Mouse (Mus musculus) ES-Bruce4 (cell line): ENCODE measurements around the gene Tcf7l2. TPM values are rescaled to one million over a fixed set of nuclear protein-coding genes. Genes with fewer than 3 reads are reported as not detected.

Experiments
- H3K27ac ChIP-seq: 2 replicates; pipeline ENCODE4 v1.5.1; 2012; ENCODE audit warnings: low read length, inconsistent platforms; ENCODE audit not compliant: insufficient read depth
- H3K27me3 ChIP-seq: 2 replicates; pipeline ENCODE4 v1.6.1; 2012; ENCODE audit warnings: mild to moderate bottlenecking, low read length, inconsistent platforms; ENCODE audit not compliant: control insufficient read depth, poor library complexity, insufficient read depth, severe bottlenecking
- H3K36me3 ChIP-seq: 2 replicates; pipeline ENCODE4 v1.6.1; 2012; ENCODE audit warnings: inconsistent platforms, mild to moderate bottlenecking, low read length, moderate library complexity; ENCODE audit not compliant: control insufficient read depth, poor library complexity, insufficient read depth, severe bottlenecking
- H3K4me1 ChIP-seq: one replicate; pipeline ENCODE4 v1.8.1; 2011; ENCODE audit warnings: low read length; ENCODE audit not compliant: control insufficient read depth, insufficient read depth
- H3K4me3 ChIP-seq: 2 replicates; pipeline ENCODE4 v1.5.1; 2011; ENCODE audit warnings: low read depth, mild to moderate bottlenecking, low read length
- H3K9ac ChIP-seq: 2 replicates; pipeline ENCODE4 v1.6.1; 2012; ENCODE audit warnings: low read depth, mild to moderate bottlenecking, inconsistent platforms; ENCODE audit not compliant: poor library complexity, severe bottlenecking
- H3K9me3 ChIP-seq: replicated peaks from 2 replicates; pipeline ENCODE4 v1.6.1; 2012; ENCODE audit warnings: mild to moderate bottlenecking, low read length, inconsistent platforms; ENCODE audit not compliant: control insufficient read depth, poor library complexity, insufficient read depth, severe bottlenecking
- CTCF ChIP-seq: IDR thresholded peaks from one replicate; pipeline ENCODE4 v1.8.1; 2011; ENCODE audit warnings: low read depth, low read length
- EP300 ChIP-seq: IDR thresholded peaks from 2 replicates; pipeline ENCODE4 v1.6.1; 2011; ENCODE audit warnings: low read depth, low read length; ENCODE audit not compliant: insufficient read depth
- POLR2A ChIP-seq: IDR thresholded peaks from one replicate; pipeline ENCODE4 v1.8.1; 2011; ENCODE audit warnings: low read length; ENCODE audit not compliant: insufficient read depth
- polyA plus RNA-seq: library from polyadenylated mRNA; stranded (reverse); fragments of >200 nt; gene quantifications from 2 replicates; pipeline ENCODE4 v1.2.4, GENCODE M21; 2011; ENCODE audit warnings: low read depth; ENCODE audit not compliant: missing spikeins, insufficient read depth, insufficient read length

Gene Tcf7l2
- polyA plus RNA-seq, 1 experiment, result 23.8 TPM

- H3K27me3 ChIP-seq, result no peaks in the 10 kb centered on the region
- no peaks in the 10 kb centered on the region for H3K4me1 ChIP-seq
- H3K9ac ChIP-seq, result no peak overlapping the region
- no peak overlapping the region for H3K4me3 ChIP-seq
- no peaks in the 10 kb centered on the region for H3K9me3 ChIP-seq
- TF ChIP-seq EP300 (no peak), POLR2A (no peak), CTCF (no peak)
- H3K27ac ChIP-seq, result no peak overlapping the region
- no peaks in the 10 kb centered on the region for H3K36me3 ChIP-seq
Measured at GRCm38 (mm10) chr19:55851498-55852324, 110.1 kb downstream of the Tcf7l2 start.

GRCm38 (mm10) chr19:55854389-55854788 is 112.8 kb downstream of the Tcf7l2 start:
- H3K9me3 ChIP-seq, result no peaks in the 10 kb centered on the region
- H3K27ac ChIP-seq, result no peak overlapping the region
- H3K4me1 ChIP-seq, result no peaks in the 10 kb centered on the region
- H3K4me3 ChIP-seq, result no peak overlapping the region
- no peaks in the 10 kb centered on the region for H3K27me3 ChIP-seq
- H3K9ac ChIP-seq, result no peak overlapping the region
- no peaks in the 10 kb centered on the region for H3K36me3 ChIP-seq
- TF ChIP-seq CTCF (no peak), EP300 (no peak), POLR2A (no peak)

- H3K4me3 ChIP-seq, result no peak overlapping the region
- H3K4me1 ChIP-seq, result no peaks in the 10 kb centered on the region
- H3K27me3 ChIP-seq, result no peaks in the 10 kb centered on the region
- H3K27ac ChIP-seq, result no peak overlapping the region
- H3K36me3 ChIP-seq, result no peaks in the 10 kb centered on the region
- H3K9ac ChIP-seq, result no peak overlapping the region
- TF ChIP-seq POLR2A (no peak), CTCF (no peak), EP300 (no peak)
- H3K9me3 ChIP-seq, result no peaks in the 10 kb centered on the region
Measured at GRCm38 (mm10) chr19:55855571-55855970, 114.0 kb downstream of the Tcf7l2 start.

GRCm38 (mm10) chr19:55857328-55857727 is 115.7 kb downstream of the Tcf7l2 start:
- H3K4me1 ChIP-seq, result no peaks in the 10 kb centered on the region
- no peaks in the 10 kb centered on the region for H3K36me3 ChIP-seq
- no peaks in the 10 kb centered on the region for H3K9me3 ChIP-seq
- no peak for TF ChIP-seq POLR2A
- no peak for TF ChIP-seq CTCF
- TF ChIP-seq EP300, result no peak
- H3K27me3 ChIP-seq, result no peaks in the 10 kb centered on the region
- no peak overlapping the region for H3K4me3 ChIP-seq
- H3K9ac ChIP-seq, result no peak overlapping the region
- H3K27ac ChIP-seq, result no peak overlapping the region

GRCm38 (mm10) chr19:55860009-55860743 is 118.6 kb downstream of the Tcf7l2 start:
- no peak overlapping the region for H3K27ac ChIP-seq
- no peak overlapping the region for H3K4me3 ChIP-seq
- no peaks in the 10 kb centered on the region for H3K9me3 ChIP-seq
- H3K27me3 ChIP-seq, result no peaks in the 10 kb centered on the region
- no peaks in the 10 kb centered on the region for H3K4me1 ChIP-seq
- TF ChIP-seq POLR2A (no peak), EP300 (no peak), CTCF (no peak)
- no peak overlapping the region for H3K9ac ChIP-seq
- no peaks in the 10 kb centered on the region for H3K36me3 ChIP-seq

GRCm38 (mm10) chr19:55861746-55862145 is 120.1 kb downstream of the Tcf7l2 start:
- TF ChIP-seq POLR2A, result no peak
- TF ChIP-seq CTCF, result no peak
- TF ChIP-seq EP300, result no peak
- Histone ChIP-seq H3K4me3 (no peak overlapping the region), H3K4me1 (no peaks in the 10 kb centered on the region), H3K27me3 (no peaks in the 10 kb centered on the region), H3K27ac (no peak overlapping the region), H3K9ac (no peak overlapping the region), H3K9me3 (no peaks in the 10 kb centered on the region), H3K36me3 (no peaks in the 10 kb centered on the region)
